Mouse (Mus musculus) kidney, adult 2 months (tissue): ENCODE data around the gene Abhd16a.

Experiments
- CTCF ChIP-seq: fragments of 200-500 bp; conservative IDR thresholded peaks from 2 replicates; pipeline ENCODE4 v1.5.1; 2011; ENCODE audit warnings: low read depth, mild to moderate bottlenecking, control low read depth, low read length, moderate library complexity, mixed read lengths; ENCODE audit not compliant: insufficient read depth, insufficient read length
- POLR2A ChIP-seq: fragments of 200-500 bp; IDR thresholded peaks from one replicate; pipeline ENCODE4 v1.6.1; 2011; ENCODE audit warnings: low read depth, low read length, control low read depth

GRCm38 (mm10) chr17:35147348-35147747, 58.3 kb downstream of the Abhd16a start:
- TF ChIP-seq CTCF = no peak
- TF ChIP-seq POLR2A = no peak
